Mouse (Mus musculus): ENCODE data around the gene Lrrc66.
A peak's percentile ranks its signal among the peaks of the same experiment; 100 is the strongest.

Lrrc66 gene

GRCm38 (mm10) chr5:73632291-73632690 is at the start of gene Lrrc66:
TSS of gene Lrrc66 (minus strand) at chr5:73632526.
- no peak for ATAC-seq (ENCODE audit: low TSS enrichment)

GRCm38 (mm10) chr5:73676626-73677025 is 44.3 kb upstream of the Lrrc66 start:
- ATAC-seq (ENCODE audit: low TSS enrichment) = peak; percentile 69

- ATAC-seq (ENCODE audit: low TSS enrichment) = peak; percentile 60
Measured at GRCm38 (mm10) chr5:73675604-73676003, 43.3 kb upstream of the Lrrc66 start.

- ATAC-seq (ENCODE audit: low TSS enrichment) = no peak
Measured at GRCm38 (mm10) chr5:73669386-73669785, 37.1 kb upstream of the Lrrc66 start.

GRCm38 (mm10) chr5:73667877-73668276 is 35.6 kb upstream of the Lrrc66 start:
- ATAC-seq (ENCODE audit: low TSS enrichment) = peak; percentile 52; the same call in 1 of the 2 replicates

- peak; percentile 52; the same call in 1 of the 2 replicates for ATAC-seq (ENCODE audit: low TSS enrichment)
Measured at GRCm38 (mm10) chr5:73666695-73667094, 34.4 kb upstream of the Lrrc66 start.

GRCm38 (mm10) chr5:73651855-73652201 is 19.5 kb upstream of the Lrrc66 start:
- ATAC-seq (ENCODE audit: low TSS enrichment) = no peak

GRCm38 (mm10) chr5:73651061-73651854 is 18.9 kb upstream of the Lrrc66 start, which contains the start of gene Spata18:
TSS of gene Spata18 (plus strand) at chr5:73651379.
- no peak for ATAC-seq (ENCODE audit: low TSS enrichment)

GRCm38 (mm10) chr5:73650365-73650964 is 18.1 kb upstream of the Lrrc66 start:
- ATAC-seq (ENCODE audit: low TSS enrichment) = no peak

- ATAC-seq (ENCODE audit: low TSS enrichment) = peak; percentile 93
Measured at GRCm38 (mm10) chr5:73647261-73647900, 15.1 kb upstream of the Lrrc66 start, which contains the start of gene Sgcb. TSS of gene Sgcb (minus strand) at chr5:73647790.

GRCm38 (mm10) chr5:73642091-73642490 is 9.8 kb upstream of the Lrrc66 start:
- no peak for ATAC-seq (ENCODE audit: low TSS enrichment)

GRCm38 (mm10) chr5:73641058-73641457 is 8.7 kb upstream of the Lrrc66 start:
- no peak for ATAC-seq (ENCODE audit: low TSS enrichment)

- peak; percentile 83 for ATAC-seq (ENCODE audit: low TSS enrichment)
Measured at GRCm38 (mm10) chr5:73637337-73638107, 5.2 kb upstream of the Lrrc66 start.

- peak; percentile 76 for ATAC-seq (ENCODE audit: low TSS enrichment)
Measured at GRCm38 (mm10) chr5:73633141-73633540, 815 bp upstream of the Lrrc66 start.

- ATAC-seq (ENCODE audit: low TSS enrichment) = no peak
Measured at GRCm38 (mm10) chr5:73631001-73631558, 1.2 kb downstream of the Lrrc66 start.

- ATAC-seq (ENCODE audit: low TSS enrichment) = no peak
Measured at GRCm38 (mm10) chr5:73630141-73630540, 2.2 kb downstream of the Lrrc66 start.

- no peak for ATAC-seq (ENCODE audit: low TSS enrichment)
Measured at GRCm38 (mm10) chr5:73627991-73628390, 4.3 kb downstream of the Lrrc66 start.

GRCm38 (mm10) chr5:73627559-73627958 is 4.8 kb downstream of the Lrrc66 start:
- ATAC-seq (ENCODE audit: low TSS enrichment) = no peak

GRCm38 (mm10) chr5:73626842-73627241 is 5.5 kb downstream of the Lrrc66 start:
- ATAC-seq (ENCODE audit: low TSS enrichment) = no peak

GRCm38 (mm10) chr5:73625505-73625904 is 6.8 kb downstream of the Lrrc66 start:
- no peak for ATAC-seq (ENCODE audit: low TSS enrichment)

GRCm38 (mm10) chr5:73618969-73619368 is 13.4 kb downstream of the Lrrc66 start:
- peak; percentile 82 for ATAC-seq (ENCODE audit: low TSS enrichment)

- ATAC-seq (ENCODE audit: low TSS enrichment) = no peak
Measured at GRCm38 (mm10) chr5:73615211-73615610, 17.1 kb downstream of the Lrrc66 start.
